Mouse (Mus musculus): ENCODE results near the gene 1700029I15Rik. TPM values are rescaled to one million over a fixed set of nuclear protein-coding genes. Genes with fewer than 3 reads are reported as not detected.

Gene 1700029I15Rik
- total RNA-seq, 1 experiment, result 1.3 TPM

- Histone ChIP-seq H3K27ac (ENCODE audit: insufficient read depth, low read depth, low read length, poor library complexity, severe bottlenecking) (no peak overlapping the region), H3K36me3 (ENCODE audit: control insufficient read depth, insufficient read depth, low read length, poor library complexity, severe bottlenecking) (peaks cover 11% of the 10 kb centered on the region)
- TF ChIP-seq HCFC1 (IDR thresholded peaks at IDR 0.05; ENCODE audit: borderline replicate concordance, insufficient read depth, low read length) (no peak), CHD2 (IDR thresholded peaks at IDR 0.05; ENCODE audit: low read depth, low read length) (no peak), MAFK (IDR thresholded peaks at IDR 0.05; ENCODE audit: insufficient read depth, low read depth, low read length) (no peak)
These were observed 31.7 kb upstream of the 1700029I15Rik start for GRCm38 (mm10) chr2:92350686-92351085.

GRCm38 (mm10) chr2:92353402-92353801 is 28.9 kb upstream of the 1700029I15Rik start:
- no peak for TF ChIP-seq ZNF384 (IDR thresholded peaks at IDR 0.05; ENCODE audit: low read depth, low read length)
- no peak for TF ChIP-seq ZC3H11A (IDR thresholded peaks at IDR 0.05; ENCODE audit: borderline replicate concordance, low read depth, low read length)
- TF ChIP-seq MAFK (IDR thresholded peaks at IDR 0.05; ENCODE audit: insufficient read depth, low read depth, low read length), result no peak
- TF ChIP-seq HCFC1 (IDR thresholded peaks at IDR 0.05; ENCODE audit: borderline replicate concordance, insufficient read depth, low read length), result no peak
- TF ChIP-seq CHD2 (IDR thresholded peaks at IDR 0.05; ENCODE audit: low read depth, low read length), result no peak
- Histone ChIP-seq H3K36me3 (ENCODE audit: control insufficient read depth, insufficient read depth, low read length, poor library complexity, severe bottlenecking) (peaks cover 20% of the 10 kb centered on the region; the same call in 1 of the 2 replicates), H3K9ac (ENCODE audit: insufficient read depth, low read depth, low read length, poor library complexity, severe bottlenecking) (no peak overlapping the region), H3K9me3 (ENCODE audit: control insufficient read depth, insufficient read depth, low read depth, low read length) (no peaks in the 10 kb centered on the region), H3K4me1 (ENCODE audit: control insufficient read depth in 2 of 2, insufficient read depth in 2 of 2, low read length in 2 of 2, poor library complexity in 1 of 2) (peaks cover 0 to 2% of the 10 kb centered on the region in 2 experiments; a peak in 1 of 4 replicates), H3K27ac (ENCODE audit: insufficient read depth, low read depth, low read length, poor library complexity, severe bottlenecking) (no peak overlapping the region), H3K4me3 (ENCODE audit: insufficient read depth in 1 of 2, low read depth in 1 of 2, low read length in 2 of 2, poor library complexity in 1 of 2, severe bottlenecking in 1 of 2) (no peak overlapping the region)
- DNase-seq (ENCODE audit: low read depth, low spot score), result no peak
- in situ Hi-C loops (cut with MboI; ENCODE audit: low sequenced_read_pairs in 2 of 2, unreplicated experiment in 2 of 2), result no loop called here

More at GRCm38 (mm10) chr2:92350686-92351085, 31.7 kb upstream of the 1700029I15Rik start:
- Histone ChIP-seq H3K9me3 (ENCODE audit: control insufficient read depth, insufficient read depth, low read depth, low read length) (no peaks in the 10 kb centered on the region), H3K4me3 (ENCODE audit: insufficient read depth in 1 of 2, low read depth in 1 of 2, low read length in 2 of 2, poor library complexity in 1 of 2, severe bottlenecking in 1 of 2) (no peak overlapping the region), H3K4me1 (ENCODE audit: control insufficient read depth in 2 of 2, insufficient read depth in 2 of 2, low read length in 2 of 2, poor library complexity in 1 of 2) (no peaks in the 10 kb centered on the region), H3K9ac (ENCODE audit: insufficient read depth, low read depth, low read length, poor library complexity, severe bottlenecking) (no peak overlapping the region)
- no peak for DNase-seq (ENCODE audit: low read depth, low spot score)
- in situ Hi-C loops (cut with MboI; ENCODE audit: low sequenced_read_pairs in 2 of 2, unreplicated experiment in 2 of 2), result no loop called here

GRCm38 (mm10) chr2:92354224-92354623 is 28.1 kb upstream of the 1700029I15Rik start:
- no peak overlapping the region for H3K4me3 ChIP-seq (ENCODE audit: insufficient read depth in 1 of 2, low read depth in 1 of 2, low read length in 2 of 2, poor library complexity in 1 of 2, severe bottlenecking in 1 of 2)
- H3K27ac ChIP-seq (ENCODE audit: insufficient read depth, low read depth, low read length, poor library complexity, severe bottlenecking), result no peak overlapping the region
- H3K9me3 ChIP-seq (ENCODE audit: control insufficient read depth, insufficient read depth, low read depth, low read length), result no peaks in the 10 kb centered on the region
- H3K9ac ChIP-seq (ENCODE audit: insufficient read depth, low read depth, low read length, poor library complexity, severe bottlenecking), result no peak overlapping the region
- peaks cover 22% of the 10 kb centered on the region; the same call in 1 of the 2 replicates for H3K36me3 ChIP-seq (ENCODE audit: control insufficient read depth, insufficient read depth, low read length, poor library complexity, severe bottlenecking)
- in situ Hi-C loops (cut with MboI; ENCODE audit: low sequenced_read_pairs in 2 of 2, unreplicated experiment in 2 of 2), result no loop called here
- no peak for DNase-seq (ENCODE audit: low read depth, low spot score)
- H3K4me1 ChIP-seq (ENCODE audit: control insufficient read depth in 2 of 2, insufficient read depth in 2 of 2, low read length in 2 of 2, poor library complexity in 1 of 2), result peaks cover 0 to 2% of the 10 kb centered on the region in 2 experiments; a peak in 1 of 4 replicates
- TF ChIP-seq MAFK (IDR thresholded peaks at IDR 0.05; ENCODE audit: insufficient read depth, low read depth, low read length) (no peak), ZNF384 (IDR thresholded peaks at IDR 0.05; ENCODE audit: low read depth, low read length) (no peak), HCFC1 (IDR thresholded peaks at IDR 0.05; ENCODE audit: borderline replicate concordance, insufficient read depth, low read length) (no peak), CHD2 (IDR thresholded peaks at IDR 0.05; ENCODE audit: low read depth, low read length) (no peak), ZC3H11A (IDR thresholded peaks at IDR 0.05; ENCODE audit: borderline replicate concordance, low read depth, low read length) (no peak)

- H3K4me1 ChIP-seq (ENCODE audit: control insufficient read depth in 2 of 2, insufficient read depth in 2 of 2, low read length in 2 of 2, poor library complexity in 1 of 2), result peaks cover 3% of the 10 kb centered on the region in 2 experiments; a peak in 2 of 4 replicates
- no peak overlapping the region for H3K4me3 ChIP-seq (ENCODE audit: insufficient read depth in 1 of 2, low read depth in 1 of 2, low read length in 2 of 2, poor library complexity in 1 of 2, severe bottlenecking in 1 of 2)
- no peak for TF ChIP-seq ZC3H11A (IDR thresholded peaks at IDR 0.05; ENCODE audit: borderline replicate concordance, low read depth, low read length)
- no peak for TF ChIP-seq ZNF384 (IDR thresholded peaks at IDR 0.05; ENCODE audit: low read depth, low read length)
- TF ChIP-seq CHD2 (IDR thresholded peaks at IDR 0.05; ENCODE audit: low read depth, low read length), result no peak
- TF ChIP-seq MAFK (IDR thresholded peaks at IDR 0.05; ENCODE audit: insufficient read depth, low read depth, low read length), result no peak
- TF ChIP-seq HCFC1 (IDR thresholded peaks at IDR 0.05; ENCODE audit: borderline replicate concordance, insufficient read depth, low read length), result no peak
- no peak overlapping the region for H3K9ac ChIP-seq (ENCODE audit: insufficient read depth, low read depth, low read length, poor library complexity, severe bottlenecking)
- H3K36me3 ChIP-seq (ENCODE audit: control insufficient read depth, insufficient read depth, low read length, poor library complexity, severe bottlenecking), result peaks cover 19% of the 10 kb centered on the region; the same call in 1 of the 2 replicates
- no peaks in the 10 kb centered on the region for H3K9me3 ChIP-seq (ENCODE audit: control insufficient read depth, insufficient read depth, low read depth, low read length)
- DNase-seq (ENCODE audit: low read depth, low spot score), result no peak
- H3K27ac ChIP-seq (ENCODE audit: insufficient read depth, low read depth, low read length, poor library complexity, severe bottlenecking), result no peak overlapping the region
- in situ Hi-C loops (cut with MboI; ENCODE audit: low sequenced_read_pairs in 2 of 2, unreplicated experiment in 2 of 2), result no loop called here
These were observed 23.0 kb upstream of the 1700029I15Rik start for GRCm38 (mm10) chr2:92359301-92359700.
